Mouse (Mus musculus) naive thymus-derived CD4-positive, alpha-beta T cell, adult 2 months (primary cell): ENCODE results near the gene Esrrg.

ENCODE experiments used
- DNase-seq: peaks from one replicate; pipeline ENCODE4 v3.0.0-alpha.2; 2011; ENCODE audit warnings: low read depth

The Esrrg gene

GRCm38 (mm10) chr1:187649871-187650270 lies 41.3 kb downstream of the Esrrg start:
- no peak for DNase-seq

GRCm38 (mm10) chr1:187650786-187651687 lies 42.4 kb downstream of the Esrrg start:
- no peak for DNase-seq

GRCm38 (mm10) chr1:187651688-187652241 lies 43.2 kb downstream of the Esrrg start:
- no peak for DNase-seq

GRCm38 (mm10) chr1:187652445-187652844 lies 43.9 kb downstream of the Esrrg start:
- DNase-seq = no peak

GRCm38 (mm10) chr1:187653390-187653789 lies 44.8 kb downstream of the Esrrg start:
- no peak for DNase-seq

GRCm38 (mm10) chr1:187660963-187661362 lies 52.4 kb downstream of the Esrrg start:
- DNase-seq = no peak

GRCm38 (mm10) chr1:187662083-187662609 lies 53.6 kb downstream of the Esrrg start:
- no peak for DNase-seq

GRCm38 (mm10) chr1:187663376-187663775 lies 54.8 kb downstream of the Esrrg start:
- no peak for DNase-seq

GRCm38 (mm10) chr1:187664261-187664660 lies 55.7 kb downstream of the Esrrg start:
- no peak for DNase-seq

GRCm38 (mm10) chr1:187665901-187666600 lies 57.5 kb downstream of the Esrrg start:
- no peak for DNase-seq

GRCm38 (mm10) chr1:187669746-187670145 lies 61.2 kb downstream of the Esrrg start:
- DNase-seq = no peak

GRCm38 (mm10) chr1:187672446-187672845 lies 63.9 kb downstream of the Esrrg start:
- DNase-seq = no peak

- no peak for DNase-seq
These were observed 66.2 kb downstream of the Esrrg start for GRCm38 (mm10) chr1:187674771-187675186.

GRCm38 (mm10) chr1:187676626-187677025 lies 68.0 kb downstream of the Esrrg start:
- DNase-seq = no peak

GRCm38 (mm10) chr1:187679246-187679645 lies 70.7 kb downstream of the Esrrg start:
- DNase-seq = no peak

GRCm38 (mm10) chr1:187684519-187684918 lies 75.9 kb downstream of the Esrrg start:
- DNase-seq = no peak

GRCm38 (mm10) chr1:187691846-187692525 lies 83.4 kb downstream of the Esrrg start:
- no peak for DNase-seq

- no peak for DNase-seq
These were observed 86.3 kb downstream of the Esrrg start for GRCm38 (mm10) chr1:187694865-187695264.

- DNase-seq = no peak
These were observed 89.6 kb downstream of the Esrrg start for GRCm38 (mm10) chr1:187698201-187698600.

- DNase-seq = no peak
These were observed 92.4 kb downstream of the Esrrg start for GRCm38 (mm10) chr1:187700963-187701362.

GRCm38 (mm10) chr1:187704921-187705320 lies 96.3 kb downstream of the Esrrg start:
- DNase-seq = no peak

GRCm38 (mm10) chr1:187705348-187705747 lies 96.8 kb downstream of the Esrrg start:
- no peak for DNase-seq
